Mouse (Mus musculus): Measurements from ENCODE around the gene Fam196b.

DNA sequence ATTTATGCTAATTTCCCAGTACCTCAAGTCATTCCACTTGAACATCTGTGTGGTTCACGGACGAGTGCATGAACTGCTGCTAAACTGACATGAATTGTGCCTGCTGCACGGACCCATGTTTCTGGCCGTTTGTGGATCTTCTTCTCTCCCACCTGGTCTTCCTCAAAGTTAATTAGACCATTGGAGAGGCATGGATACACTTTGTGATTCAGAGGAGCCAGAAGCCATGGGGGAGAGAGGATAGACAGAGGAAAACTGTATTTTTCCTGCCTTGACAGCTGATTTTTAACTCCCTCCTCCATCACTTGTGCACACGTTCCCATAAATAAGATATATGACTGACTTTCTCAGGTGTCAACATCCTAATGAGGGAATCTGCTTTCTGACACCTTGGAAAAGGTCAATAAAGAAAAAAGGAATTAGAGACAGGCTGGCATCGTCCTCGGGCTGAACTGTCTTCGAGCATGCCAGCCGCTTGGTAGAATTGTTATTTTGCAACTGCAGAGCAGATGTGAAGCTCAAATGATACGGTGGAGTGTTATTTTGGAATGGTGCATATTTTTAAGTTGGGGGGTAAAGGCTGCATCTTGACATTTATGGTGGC, 34.9 kb downstream of the Fam196b start:
- TF ChIP-seq EP300 (IDR thresholded peaks at IDR 0.05; ENCODE audit: low read depth) (no peak), CTCF (IDR thresholded peaks at IDR 0.05; ENCODE audit: low read depth) (no peak)
